Mouse (Mus musculus) c-Kit-positive CD71-positive TER-119-negative erythroid progenitor cells, embryonic 14.5 days (primary cell): ENCODE measurements around the gene Gfra4.
"Not testable (repeated sequence)": the region's sequence is repeated elsewhere in the genome, so short reads cannot be mapped to it uniquely, and the experiment has no call there.

Experiments
- DNase-seq: peaks from one replicate; pipeline ENCODE4 v3.0.0-alpha.2; 2013; ENCODE audit warnings: low read depth

Gfra4 gene

GRCm38 (mm10) chr2:131052043-131052442 is 9.2 kb upstream of the Gfra4 start:
- peak; percentile 52 for DNase-seq

- no peak for DNase-seq
Observed at GRCm38 (mm10) chr2:131046025-131046424, 3.1 kb upstream of the Gfra4 start.

DNA sequence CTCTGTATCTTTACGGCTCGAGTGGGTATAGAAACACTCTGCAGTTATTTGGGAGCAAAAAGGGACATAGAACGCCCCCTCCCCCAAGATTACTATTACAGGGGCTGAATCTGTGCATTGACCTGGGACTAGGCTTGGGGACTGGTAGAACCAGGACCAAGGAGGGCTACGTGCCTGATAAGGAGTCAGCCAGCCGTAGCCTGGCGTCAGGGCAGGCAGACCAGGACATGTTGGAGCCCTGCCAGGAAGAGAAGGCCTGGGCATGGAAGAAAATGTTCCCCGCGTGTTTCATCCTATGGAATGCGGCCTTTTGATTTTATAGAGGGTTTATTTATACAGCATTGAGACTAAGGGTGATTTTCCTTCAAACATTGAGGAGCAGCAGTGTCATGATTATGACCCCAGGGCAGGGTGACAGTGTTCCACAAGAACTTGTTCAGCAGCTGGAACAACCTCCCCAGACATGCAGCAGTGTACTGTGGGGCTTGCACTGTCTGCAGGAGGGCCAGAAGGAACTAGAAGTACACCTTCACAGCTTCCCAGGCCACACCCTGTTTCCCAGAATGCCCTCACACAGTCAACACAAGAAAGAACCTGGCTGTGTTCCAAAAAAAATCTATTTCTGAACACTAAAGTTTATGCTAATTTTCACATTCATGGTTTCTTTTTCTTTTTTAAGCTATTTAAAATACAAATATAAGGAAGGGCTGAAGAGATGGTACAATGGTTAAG is 2.3 kb upstream of the Gfra4 start:
- DNase-seq: no peak

DNA sequence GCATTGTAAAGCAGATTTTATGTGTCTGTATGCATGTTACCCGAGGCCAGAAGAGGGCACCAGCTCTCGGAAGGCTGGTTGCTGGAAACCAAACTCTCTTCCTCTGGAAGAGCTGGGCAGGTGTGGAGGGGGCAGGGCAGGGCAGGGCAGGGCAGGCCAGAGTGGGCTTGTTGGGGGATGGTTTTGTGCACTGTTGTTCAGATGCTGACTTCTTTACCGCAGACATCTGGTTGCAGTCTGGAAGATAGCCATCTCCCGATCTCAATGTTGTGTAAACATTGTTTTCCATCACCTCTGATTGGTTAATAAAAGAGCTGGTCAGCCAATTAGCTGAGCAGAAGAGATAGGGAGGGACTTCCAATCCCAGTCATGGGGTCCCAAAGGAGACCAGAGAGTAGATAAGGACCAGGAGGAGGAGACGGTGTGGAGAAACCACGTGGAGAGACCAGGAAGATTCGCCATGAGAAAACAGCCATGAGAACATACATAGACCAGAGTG is 1.5 kb upstream of the Gfra4 start:
- DNase-seq: no peak

GRCm38 (mm10) chr2:131040854-131041825 is 1.7 kb downstream of the Gfra4 start:
- DNase-seq: no peak

DNA sequence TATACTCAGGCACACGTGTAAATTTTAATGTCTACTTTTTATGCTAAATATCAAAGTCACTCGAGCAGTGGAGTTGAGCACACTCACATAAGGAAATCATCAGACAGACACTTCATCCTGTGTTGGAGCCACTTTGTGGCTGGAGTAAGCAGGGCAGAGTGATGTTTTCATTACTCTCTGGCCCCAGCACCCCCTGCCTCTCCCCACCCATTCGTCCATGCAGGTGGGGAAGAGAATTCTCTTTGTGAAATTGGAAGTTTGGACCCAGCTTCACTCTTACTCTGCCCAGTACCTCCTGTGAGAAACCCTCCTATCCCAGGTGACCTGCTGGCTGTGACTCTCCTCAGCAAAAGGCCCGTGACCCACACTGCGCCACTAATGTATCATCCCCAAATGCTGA is 4.2 kb downstream of the Gfra4 start:
- DNase-seq: no peak

GRCm38 (mm10) chr2:131038197-131038596 is 4.7 kb downstream of the Gfra4 start:
- DNase-seq: no peak

DNA sequence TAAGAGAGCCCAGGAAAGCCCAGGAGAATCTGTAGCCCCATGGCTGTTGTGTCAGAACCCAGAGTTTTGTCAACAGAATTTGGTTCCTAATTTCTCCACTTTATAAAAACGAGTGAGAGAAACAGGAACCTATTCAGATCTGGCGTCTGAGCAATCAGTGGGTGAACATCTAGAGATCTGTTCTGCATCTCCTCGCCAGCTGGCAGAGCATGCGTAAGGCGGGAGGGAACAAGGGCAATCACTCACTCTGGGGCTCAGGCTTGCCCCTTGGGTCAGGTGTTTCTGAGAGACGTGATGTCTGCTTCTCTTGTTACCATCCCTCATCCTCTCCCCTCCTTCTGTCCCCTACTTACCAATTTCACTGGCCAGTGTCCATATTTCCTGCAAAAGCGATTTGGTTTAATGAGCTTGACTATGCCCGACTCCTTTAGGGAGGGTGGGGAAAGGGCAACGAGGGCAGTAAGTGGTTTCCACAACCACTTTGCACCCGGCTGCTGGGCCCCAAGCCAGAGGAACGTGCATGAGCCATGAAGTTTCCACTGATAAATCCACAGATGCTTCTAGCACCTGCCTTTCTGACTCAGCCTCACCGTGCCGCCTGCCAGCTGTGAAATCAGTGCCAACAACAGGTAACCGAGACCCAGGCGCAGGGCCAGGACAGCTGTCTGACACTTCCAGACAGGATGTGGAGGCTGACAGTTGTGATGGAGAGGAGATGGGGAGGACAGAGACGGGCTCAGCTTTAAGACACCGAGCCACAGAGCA is 5.5 kb downstream of the Gfra4 start:
- DNase-seq: no peak

- no peak for DNase-seq
Observed at GRCm38 (mm10) chr2:131036757-131037156, 6.1 kb downstream of the Gfra4 start.

GRCm38 (mm10) chr2:131036343-131036742 is 6.5 kb downstream of the Gfra4 start:
- DNase-seq: no peak

DNA sequence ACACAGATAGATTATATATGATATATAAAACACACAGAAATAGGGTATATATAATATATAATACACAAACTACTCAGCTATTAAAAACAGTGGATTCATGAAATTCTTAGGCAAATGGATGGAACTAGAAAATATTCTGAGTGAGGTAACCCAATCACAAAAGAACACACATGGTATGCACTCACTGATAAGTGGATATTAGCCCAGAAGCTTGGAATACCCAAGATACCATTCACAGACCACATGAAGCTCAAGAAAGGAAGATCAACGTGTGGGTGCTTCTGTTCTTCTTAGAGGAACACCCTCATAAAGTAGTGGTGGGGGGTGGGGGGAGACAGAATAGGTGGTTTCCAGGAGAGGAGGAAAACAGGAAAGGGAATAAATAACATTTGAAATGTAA is 11.5 kb downstream of the Gfra4 start:
- DNase-seq: not testable (repeated sequence)

- no peak for DNase-seq
Observed at GRCm38 (mm10) chr2:131030998-131031397, 11.9 kb downstream of the Gfra4 start.

DNA sequence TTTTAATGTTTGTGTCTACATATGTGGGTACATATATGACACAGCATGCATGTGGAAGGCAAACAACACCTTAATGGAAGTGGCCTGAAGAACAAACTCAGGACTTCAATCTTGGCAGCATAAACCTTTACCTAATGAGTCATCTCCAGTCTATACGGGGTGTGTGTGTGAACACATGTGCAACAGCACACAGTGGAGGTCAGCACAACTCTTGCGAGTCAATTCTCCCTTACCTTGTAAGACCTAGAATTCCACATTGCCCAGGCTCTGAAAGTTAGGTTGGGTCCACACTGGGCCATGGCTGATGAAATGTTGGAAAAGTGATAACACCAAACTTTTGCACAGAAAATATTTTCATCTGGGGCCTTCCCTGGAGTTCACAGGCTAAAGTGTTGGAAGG is 12.3 kb downstream of the Gfra4 start:
- no peak for DNase-seq

- DNase-seq: no peak
Observed at GRCm38 (mm10) chr2:131029065-131029935, 13.6 kb downstream of the Gfra4 start.

DNA sequence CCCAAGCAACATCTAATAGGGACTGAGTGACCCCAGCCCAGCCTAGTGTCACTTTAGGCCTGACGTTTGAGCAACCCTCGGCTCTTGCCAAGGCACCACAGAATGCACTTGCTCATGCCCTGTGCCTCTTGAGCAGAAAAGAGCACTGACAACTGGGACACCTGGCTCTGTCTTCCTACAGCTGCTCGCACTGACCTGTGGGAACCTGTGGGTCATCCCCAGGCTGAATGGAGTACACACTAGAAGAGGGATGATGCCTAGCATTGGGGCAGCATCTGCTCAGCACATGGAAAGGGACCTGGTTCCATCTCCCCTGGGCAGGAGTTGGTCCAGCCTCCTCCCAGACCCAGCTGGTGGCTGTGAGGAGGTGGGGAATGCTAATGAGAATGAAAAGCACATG is 15.9 kb downstream of the Gfra4 start:
- DNase-seq: no peak

GRCm38 (mm10) chr2:131025230-131025629 is 17.7 kb downstream of the Gfra4 start:
- DNase-seq: no peak

- no peak for DNase-seq
Observed at GRCm38 (mm10) chr2:131010566-131010965, 32.3 kb downstream of the Gfra4 start.

DNA sequence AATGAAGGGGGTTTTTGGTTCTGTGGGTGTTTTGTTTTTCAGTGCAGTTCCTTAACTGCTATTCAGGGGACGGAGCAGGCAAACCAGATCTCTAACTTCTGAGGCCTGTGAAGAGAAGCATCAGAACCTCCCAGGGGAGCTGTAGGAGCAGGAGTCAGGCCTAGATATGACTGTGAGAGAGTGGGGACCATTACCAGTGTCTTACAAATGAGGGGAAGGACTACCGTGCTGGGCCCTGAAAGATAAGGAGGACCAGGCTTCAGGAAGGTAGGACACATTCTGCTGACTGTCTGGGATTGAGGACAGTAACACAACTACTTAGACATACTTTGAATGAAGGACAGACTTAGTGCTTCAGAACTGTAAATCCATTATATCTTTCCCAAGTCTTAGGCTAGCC is 33.8 kb downstream of the Gfra4 start:
- no peak for DNase-seq

DNA sequence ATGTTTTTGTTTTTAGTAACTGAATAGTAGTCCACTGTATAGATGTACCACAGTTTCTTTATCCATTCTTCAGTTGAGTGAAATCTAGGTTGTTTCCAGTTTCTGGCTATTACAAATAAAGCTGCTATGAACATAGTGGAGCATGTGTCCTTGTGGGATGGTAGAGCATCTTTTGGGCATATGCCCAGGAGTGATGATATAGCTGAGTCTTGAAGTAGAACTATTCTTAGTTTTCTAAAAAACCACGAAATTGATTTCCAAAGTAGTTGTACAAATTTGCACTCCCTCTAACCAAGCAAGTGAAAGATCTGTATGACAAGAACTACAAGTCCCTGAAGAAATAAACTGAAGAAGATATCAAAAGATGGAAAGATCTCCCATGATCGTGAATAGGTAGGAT is 50.1 kb downstream of the Gfra4 start:
- no peak for DNase-seq
